Mouse (Mus musculus): ENCODE data around the gene Tyw1.

Gene Tyw1

DNA sequence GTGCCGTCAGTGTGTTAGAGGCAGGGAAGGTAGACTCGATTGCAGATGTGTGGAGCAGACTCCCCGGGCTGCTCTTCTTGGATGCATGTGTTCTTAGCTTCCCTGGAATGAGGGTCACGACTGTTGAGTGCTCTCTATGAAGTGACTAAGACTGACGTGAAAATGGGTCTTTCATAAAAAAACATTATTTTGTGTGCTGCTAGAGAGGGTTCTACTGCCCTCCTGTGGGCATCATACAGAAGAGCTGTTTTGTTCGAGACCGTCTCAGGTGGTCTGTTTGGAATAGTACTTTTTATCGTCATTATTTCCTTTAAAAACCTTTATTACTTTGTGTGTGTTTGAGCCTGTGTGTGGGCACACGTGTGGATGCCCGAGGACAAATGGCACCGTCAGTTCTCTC lies 8.0 kb downstream of the Tyw1 start:
- DNase-seq (ENCODE audit: extremely low read depth, low read depth, low spot score), result no peak

DNA sequence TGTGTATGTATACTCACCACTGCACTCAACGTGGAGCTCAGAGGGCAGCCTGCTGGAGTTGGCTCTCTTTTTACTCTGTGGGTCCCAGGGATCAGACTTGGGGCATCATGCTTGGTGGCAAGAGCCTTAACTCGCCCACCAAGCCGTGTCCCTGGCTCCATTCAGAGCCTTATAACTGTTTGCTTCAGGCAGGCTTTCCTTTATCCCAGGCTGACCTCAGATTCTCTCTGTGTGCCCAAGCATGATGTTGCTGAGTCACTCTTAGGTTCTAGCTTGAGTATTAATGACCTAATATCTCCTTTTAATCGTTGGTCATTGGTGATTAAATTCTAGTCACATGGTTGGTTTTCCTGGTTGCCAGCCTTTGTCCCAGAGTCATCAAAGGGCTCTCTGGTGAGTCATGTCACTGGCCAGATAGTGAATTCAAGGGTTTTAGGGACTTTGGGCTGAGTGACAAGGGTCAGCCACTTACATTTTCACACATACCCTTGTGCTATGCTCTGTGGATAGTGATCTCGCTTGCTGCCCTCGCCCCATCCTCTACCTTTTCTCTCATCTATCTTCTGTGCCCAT lies 9.1 kb downstream of the Tyw1 start:
- no peak for DNase-seq (ENCODE audit: extremely low read depth, low read depth, low spot score)

DNA sequence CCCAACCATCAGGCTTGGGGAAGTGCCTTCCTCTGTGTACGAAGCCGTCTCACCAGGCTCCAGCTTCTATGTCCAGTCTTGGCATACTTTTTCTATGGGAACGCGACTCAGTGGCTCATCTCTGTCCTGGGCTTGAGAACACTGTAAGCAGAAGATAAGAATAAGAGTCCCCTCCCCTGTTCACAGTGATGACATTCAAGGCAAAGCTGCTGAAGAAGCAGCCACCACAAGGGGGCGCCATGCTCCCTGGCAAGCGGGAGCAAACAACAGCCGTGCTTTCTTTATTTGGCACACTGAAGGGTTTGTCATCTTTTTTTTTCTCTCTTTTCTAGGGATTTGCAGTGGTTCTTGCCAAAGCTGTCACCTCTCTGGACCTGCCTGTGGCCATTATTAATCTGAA lies 11.2 kb downstream of the Tyw1 start:
- DNase-seq (ENCODE audit: extremely low read depth, low read depth, low spot score), result no peak

DNA sequence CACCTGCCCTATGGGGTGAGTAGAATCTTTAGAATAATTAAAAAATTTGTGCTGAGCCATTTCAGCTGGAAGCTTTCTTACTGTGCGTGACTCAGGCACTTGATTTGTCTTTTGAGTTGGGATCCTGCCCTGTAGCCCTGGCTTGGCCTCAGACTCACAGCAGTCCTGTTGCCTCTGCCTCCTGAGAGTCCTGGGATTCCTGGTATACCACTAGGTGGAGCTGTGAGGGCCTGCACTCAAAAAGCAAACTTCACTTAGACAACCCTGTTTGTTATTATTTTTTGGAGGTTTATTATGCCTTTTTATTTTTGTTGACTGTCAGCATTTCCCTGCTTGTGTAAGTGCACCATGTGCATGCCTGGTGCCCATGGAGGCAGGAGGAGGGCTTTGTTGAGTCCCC lies 11.9 kb downstream of the Tyw1 start:
- DNase-seq (ENCODE audit: extremely low read depth, low read depth, low spot score), result no peak

DNA sequence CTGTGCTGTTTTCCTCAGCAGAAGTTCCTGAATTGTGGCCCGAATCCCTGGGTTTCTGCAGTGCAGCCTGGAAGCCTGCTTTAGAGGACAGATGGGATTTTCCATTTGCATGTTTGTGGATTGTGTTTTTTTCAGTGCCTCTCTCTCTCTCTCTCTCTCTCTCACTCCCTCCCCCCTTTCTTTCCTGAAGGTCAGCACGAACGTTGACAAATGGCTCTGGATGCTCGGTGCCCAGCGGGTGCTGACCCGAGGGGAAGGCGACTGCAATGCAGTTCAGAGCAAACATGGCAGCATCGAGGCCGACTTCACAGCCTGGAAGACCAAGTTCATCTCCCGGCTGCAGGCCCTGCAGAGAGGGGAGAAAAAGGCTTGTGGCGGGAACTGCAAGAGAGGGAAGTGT lies 13.6 kb downstream of the Tyw1 start:
- DNase-seq (ENCODE audit: extremely low read depth, low read depth, low spot score), result no peak

DNA sequence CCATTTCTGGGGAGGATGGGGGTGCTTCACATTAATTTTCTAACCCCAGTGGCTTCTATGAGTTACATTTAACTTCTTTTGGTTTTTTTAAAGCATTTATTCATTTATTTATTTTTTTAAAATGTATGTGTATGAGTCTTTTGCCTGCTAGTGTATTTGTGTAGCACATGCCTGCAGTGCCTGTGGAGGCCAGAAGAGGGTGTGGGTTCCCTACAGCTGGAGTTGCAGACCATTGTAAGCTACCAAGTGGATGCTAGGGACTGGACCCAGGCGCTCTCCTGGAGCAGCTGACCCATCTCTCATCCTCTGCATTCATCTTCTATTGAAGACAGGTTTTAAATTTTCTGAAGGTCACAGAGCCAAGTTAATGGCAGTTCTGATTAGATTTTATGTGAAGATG lies 16.9 kb downstream of the Tyw1 start:
- no peak for DNase-seq (ENCODE audit: extremely low read depth, low read depth, low spot score)

DNA sequence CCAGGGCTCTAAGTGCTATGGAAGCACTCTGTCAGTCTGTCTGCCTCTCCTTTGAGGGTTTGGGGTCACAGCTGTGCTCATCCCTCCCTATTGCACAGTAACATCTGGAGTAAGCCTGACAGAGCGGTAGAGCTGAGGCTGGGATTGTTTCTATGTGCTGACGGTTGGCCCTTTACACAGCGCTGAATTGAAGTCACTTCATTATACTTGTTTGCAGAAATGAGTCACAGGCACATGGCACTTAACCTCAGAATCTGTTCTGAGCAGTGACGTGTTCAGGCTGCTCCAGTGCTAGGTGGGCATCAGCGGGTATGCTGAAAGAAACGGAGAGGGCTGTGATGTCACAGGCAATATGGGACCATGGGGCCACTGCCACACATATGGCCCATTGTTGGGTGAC lies 17.6 kb downstream of the Tyw1 start:
- no peak for DNase-seq (ENCODE audit: extremely low read depth, low read depth, low spot score)

DNA sequence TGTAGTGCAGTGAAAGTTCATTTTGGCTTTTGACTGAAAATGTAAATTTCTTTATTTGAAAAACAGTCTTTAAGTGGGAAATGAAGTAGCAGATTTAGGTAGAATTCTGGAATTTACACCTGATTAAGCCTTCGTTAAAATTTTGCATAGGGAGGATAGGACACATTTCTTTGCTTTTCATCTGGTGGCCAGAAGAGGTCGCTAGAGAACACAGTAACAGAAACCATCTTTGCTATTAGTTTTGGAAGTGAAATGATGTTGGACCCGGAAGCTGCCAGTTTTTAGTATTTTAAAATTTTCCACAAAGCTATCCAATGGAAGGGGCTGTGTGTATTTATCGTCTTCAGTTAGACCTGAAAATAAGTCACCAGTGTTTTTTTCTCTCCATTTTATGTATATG lies 20.1 kb downstream of the Tyw1 start:
- DNase-seq (ENCODE audit: extremely low read depth, low read depth, low spot score), result no peak

DNA sequence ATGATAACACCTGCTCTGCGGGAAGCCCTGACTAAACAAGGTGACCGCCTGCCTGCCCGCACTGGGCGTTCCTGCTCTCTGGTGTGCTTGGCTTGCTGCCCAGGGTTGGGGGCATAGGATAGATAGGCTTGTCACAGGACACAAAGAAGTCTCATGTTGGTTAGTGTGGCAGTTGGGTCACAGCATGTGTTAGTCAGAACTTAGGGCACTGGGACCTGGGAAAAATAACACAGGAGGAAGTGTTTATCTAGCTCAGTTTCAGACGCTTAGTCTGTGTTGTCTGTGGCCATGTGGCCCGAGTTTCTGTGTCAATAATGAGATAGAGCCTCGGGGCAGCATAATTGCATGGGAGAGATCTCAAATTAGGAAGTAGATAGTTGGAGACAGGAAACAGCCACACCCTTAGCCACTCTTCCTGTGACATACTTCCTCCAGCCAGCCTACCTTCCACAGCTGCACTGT lies 22.6 kb downstream of the Tyw1 start:
- DNase-seq (ENCODE audit: extremely low read depth, low read depth, low spot score), result no peak

DNA sequence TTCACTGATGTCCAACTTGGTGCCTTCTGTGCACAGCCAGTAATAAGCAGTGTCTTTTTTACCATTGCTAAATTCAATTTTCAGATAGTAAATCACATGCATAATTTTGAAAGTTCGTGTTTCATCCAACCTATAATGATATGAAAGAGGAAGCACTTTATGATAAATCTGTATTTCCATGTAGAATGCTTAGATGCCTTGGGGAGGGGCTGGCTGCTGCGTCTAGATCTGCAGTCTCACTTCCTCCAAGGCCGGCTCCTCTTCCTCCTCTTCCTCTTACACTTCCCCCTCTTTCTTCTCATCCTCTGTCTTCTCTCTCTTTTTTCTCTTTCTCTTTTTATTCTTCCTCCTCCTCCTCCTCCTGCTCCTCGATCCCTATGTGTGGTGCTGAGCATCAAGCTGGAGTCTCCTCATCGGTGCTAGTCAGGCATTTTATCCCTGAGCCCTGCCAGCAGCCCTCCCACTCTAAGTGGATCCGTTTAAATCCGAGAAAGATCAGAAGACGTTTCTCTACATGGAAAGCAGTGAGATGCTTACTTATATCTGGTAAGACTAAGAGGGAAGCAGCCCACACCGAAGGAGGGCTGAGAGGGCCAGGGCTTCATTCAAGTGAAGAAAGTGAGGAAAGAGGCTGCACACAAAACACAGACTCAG lies 27.8 kb downstream of the Tyw1 start:
- no peak for DNase-seq (ENCODE audit: extremely low read depth, low read depth, low spot score)

DNA sequence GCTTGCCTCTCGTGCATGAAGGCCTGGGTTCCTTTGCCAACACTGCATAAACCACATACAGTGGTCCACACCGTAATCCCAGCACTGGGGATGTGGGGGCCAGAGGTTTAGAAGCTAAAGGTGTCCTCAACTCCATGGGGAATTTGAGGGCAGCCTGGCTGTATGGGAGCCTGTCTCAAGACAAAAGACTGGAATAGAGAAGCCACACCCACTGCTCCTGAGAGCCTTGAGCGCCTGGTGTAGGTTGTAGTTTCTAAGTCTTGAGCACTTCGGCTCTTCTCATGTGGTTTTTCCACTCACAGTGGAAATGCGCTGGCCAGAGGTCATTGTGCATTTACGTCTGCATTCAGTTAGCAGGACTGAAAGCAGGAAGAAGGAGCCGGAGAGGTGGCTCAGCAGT lies 32.7 kb downstream of the Tyw1 start:
- no peak for DNase-seq (ENCODE audit: extremely low read depth, low read depth, low spot score)

DNA sequence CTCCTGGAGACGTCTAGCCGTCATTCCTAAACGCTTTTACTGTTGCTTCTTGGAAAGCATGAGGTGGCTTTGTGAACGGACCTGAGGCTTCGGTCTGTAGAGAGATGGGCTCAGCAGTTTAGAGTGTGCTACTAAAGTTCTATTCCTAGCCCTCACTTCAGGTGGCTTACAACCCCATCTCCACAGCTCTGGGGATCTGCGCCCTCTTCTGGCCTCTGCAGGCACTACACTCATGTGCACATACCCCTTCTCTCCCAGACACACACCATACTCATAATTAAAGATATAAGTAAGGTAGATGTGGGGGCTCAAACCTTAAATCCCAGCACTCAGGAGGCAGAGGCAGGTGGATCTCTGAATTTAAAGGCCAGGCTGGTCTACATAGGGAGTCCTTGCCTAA lies 34.8 kb downstream of the Tyw1 start:
- no peak for DNase-seq (ENCODE audit: extremely low read depth, low read depth, low spot score)

DNA sequence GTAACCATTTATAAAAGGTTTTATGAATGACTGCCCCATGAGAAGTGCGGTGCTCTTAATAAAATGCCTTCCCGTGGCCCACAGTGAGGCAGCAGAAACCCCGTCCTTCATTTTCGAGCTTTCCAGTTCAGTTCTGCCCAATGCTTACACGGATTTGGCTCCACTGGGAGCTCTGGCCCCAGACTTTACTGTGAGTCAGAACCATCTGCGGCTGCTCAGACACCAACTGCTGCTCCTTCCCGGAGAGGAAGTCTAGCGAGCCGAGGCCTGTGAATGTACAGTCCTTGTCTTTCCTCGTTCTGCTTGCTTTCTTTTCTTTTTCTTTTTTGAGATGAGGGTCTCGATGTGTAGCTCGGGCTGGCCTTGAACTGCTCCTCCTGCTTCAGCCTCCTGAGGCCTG lies 35.4 kb downstream of the Tyw1 start:
- DNase-seq (ENCODE audit: extremely low read depth, low read depth, low spot score), result no peak

DNA sequence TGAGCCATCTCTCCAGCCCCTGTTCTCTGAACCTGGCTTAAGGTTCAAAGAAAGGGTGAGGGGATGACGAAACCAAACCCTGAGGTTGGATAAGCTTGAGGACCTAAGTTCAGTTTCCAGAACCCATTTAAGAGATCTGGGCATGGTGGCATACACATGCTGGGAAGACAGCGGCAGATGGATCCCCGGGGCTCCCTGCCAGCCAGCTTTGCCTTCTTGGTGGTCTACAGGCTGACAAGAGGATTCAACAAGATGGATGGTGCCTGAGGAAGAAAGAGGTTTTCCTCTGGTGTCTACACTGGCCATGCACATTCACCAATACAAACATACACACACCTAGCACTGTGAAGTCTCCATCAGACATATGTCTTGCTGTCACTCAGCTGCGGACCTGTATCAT lies 37.6 kb downstream of the Tyw1 start:
- no peak for DNase-seq (ENCODE audit: extremely low read depth, low read depth, low spot score)

DNA sequence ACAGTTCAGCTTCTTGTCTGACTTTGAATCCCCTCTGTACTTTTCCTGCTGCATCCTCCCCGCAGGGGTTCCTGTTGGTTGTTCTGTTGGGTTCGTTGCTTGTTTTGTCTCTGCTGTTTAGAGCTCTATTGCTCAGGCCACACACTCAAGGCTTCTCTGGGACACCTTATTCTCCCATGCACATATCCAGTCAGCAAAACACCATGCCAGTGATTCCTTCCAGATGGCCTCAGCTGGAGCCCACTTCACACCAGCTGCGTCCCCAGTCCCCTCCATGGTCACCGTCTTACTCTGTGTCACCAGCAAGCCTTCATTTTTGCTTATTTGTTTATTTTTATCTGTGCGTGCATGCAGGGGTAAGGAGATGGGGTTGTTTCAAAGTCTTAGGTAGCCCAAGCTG lies 38.5 kb downstream of the Tyw1 start:
- no peak for DNase-seq (ENCODE audit: extremely low read depth, low read depth, low spot score)

DNA sequence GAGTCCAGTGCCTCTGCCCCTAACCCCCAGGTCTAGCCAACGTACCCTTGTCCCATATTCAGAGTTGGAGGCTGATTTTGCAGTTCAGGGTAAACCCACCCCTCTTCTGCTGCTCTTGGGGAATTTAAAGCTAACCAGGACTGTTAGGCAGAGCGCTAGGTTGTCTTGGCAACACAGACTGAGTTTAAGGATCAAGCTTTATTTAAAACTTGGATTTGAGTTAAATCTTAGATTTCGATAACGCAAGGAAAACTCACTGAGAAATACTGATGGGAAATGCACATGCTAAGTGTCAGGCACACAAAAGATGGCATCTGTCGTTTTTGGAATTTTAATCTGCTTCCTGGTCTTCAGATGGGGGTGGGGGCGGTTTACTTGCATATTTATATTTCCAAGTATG lies 39.2 kb downstream of the Tyw1 start:
- DNase-seq (ENCODE audit: extremely low read depth, low read depth, low spot score), result no peak

DNA sequence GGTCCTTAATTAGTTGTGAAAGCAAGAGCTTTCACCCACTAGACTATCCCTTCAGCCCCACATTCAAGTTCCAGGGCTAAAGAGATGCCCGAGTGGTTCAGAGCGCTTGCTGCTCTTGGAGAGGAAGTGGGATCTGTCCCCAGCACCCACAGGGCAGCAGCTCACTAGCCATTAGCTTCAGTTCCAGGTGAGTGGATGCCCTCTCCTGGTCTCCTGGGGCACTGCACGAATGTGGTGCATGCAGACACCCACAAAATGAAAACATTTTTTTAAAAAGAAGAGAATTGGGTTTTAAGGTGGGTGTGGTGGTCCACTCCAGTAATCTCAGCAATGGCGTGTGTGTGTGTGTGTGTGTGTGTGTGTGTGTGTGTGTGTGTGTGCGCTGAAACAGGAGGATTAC lies 40.7 kb downstream of the Tyw1 start:
- DNase-seq (ENCODE audit: extremely low read depth, low read depth, low spot score), result no peak

DNA sequence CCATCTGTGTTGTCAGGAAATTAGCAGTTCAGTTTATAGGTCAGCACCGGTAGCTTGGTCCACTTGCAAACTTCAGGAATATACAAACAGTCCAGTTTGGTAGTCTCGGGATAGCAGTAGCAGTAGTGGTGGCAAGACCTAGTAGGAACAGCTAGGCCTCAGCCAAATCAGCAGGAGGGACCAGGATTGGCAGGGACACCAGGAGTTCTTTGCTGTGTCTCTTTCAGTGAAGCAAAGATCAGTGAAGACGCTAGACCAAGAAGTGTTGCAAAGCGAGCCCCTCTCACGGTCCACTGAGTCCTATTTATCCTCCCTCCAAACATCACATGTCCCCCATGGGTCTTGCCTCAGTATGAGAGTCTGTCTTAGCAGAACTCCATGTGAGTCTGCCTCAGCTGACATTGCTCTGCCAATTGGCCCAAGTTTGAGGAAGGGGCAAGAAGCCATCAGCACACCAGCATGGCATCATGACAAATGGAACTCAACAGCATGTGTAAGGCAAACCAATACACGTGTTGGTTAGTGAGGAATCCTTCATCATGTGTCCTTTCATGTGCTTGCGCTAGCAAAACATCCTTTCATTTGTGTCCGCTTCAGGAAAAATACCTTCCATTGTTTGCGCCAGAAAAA lies 43.5 kb downstream of the Tyw1 start:
- no peak for DNase-seq (ENCODE audit: extremely low read depth, low read depth, low spot score)

DNA sequence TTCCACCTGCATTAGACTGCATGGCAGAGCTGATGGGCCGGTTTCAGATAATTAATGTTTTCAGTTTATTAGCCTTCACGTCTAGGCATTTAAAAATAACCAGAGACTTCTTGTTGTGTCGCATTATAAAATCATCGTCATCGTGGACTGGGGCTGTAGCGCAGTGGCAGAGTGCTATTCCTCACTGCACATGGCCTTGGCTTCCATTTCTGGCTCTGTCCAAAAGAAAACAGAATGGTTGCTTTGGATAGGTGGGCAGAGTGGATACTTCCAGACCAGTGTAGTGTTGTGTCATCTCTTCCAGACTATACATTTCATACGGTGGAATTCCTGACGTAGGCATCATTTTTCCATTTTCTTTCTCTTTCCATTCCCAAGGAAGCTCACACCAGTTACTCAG lies 44.1 kb downstream of the Tyw1 start:
- DNase-seq (ENCODE audit: extremely low read depth, low read depth, low spot score), result no peak

DNA sequence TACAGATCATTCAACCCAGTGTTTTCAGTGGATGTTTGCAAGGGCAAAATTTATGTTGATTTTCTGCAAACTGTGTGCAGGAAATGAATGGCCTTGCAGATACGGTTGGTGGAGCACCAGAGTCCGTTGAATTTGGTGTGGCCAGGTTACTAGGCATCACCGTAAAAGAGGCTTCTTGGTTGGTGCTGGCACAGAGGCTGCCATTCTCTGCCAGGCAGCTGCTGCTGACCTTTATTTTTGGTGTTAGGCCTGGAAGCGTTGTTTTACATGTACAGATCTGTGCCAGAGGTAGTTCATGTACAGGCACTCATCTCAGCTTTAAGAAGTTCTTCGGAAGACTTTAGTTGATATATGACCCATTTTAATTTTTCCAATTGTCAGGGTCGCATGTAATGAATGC lies 48.2 kb downstream of the Tyw1 start:
- no peak for DNase-seq (ENCODE audit: extremely low read depth, low read depth, low spot score)

DNA sequence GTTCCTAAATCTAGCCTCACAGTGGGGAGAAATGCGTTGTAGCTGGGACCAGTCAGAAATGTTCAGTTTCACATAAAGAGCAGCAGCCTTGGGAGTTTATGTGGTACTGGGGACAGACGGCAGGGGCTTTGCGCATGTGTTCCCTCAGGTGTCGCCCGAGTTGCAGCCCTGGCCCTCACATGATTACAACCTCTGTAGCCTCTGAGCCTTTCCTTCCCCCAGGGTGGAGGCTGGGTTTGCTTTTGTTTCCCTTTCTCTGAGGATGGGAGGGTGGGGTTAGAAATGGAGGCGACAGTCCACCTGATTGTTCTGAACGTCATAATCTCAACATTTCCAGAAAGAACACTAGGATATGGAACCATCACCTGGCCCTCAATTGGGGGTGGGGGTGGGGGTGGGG lies 52.5 kb downstream of the Tyw1 start:
- DNase-seq (ENCODE audit: extremely low read depth, low read depth, low spot score), result no peak

DNA sequence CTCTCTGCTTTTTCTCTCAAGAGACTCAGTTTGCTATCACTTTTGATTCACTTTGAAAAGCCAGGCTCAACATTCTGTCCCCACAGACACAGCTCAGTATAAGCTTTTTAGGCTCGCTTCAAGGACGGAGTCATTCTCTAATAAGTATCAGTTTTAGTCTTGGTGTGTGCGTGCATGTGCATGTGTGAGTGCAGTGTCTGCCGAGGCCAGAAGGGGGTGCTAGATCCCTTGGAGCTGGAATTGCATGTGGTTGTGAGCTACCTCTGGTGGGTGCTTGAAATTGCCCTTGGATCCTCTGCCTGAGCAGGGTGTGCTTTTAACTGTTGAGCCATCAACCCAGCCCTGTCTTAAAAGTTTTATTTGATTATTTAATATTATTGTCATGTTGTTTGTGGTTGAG lies 54.7 kb downstream of the Tyw1 start:
- no peak for DNase-seq (ENCODE audit: extremely low read depth, low read depth, low spot score)

DNA sequence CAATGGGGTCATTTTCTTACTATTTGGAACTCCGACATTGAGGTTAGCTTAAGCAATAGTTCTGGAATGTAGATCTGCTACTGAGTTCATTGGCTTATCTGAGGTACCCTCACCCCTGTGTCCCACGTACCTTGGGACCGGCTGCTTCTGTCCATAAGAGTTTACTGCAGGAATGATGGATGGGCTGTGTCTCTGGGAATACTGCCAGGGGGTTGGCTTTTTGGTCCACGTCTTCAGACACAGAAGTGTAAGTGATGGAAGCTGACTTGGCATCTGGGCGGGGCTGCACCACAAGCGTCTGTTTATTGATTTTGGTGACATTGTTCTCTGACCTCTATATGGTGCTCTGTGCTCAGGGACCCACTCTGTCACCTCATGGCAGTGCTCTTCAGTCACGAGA lies 55.4 kb downstream of the Tyw1 start:
- no peak for DNase-seq (ENCODE audit: extremely low read depth, low read depth, low spot score)
